Comparison of ENCODE assay signal across 8 mouse cellular contexts in the genomic region with DNA sequence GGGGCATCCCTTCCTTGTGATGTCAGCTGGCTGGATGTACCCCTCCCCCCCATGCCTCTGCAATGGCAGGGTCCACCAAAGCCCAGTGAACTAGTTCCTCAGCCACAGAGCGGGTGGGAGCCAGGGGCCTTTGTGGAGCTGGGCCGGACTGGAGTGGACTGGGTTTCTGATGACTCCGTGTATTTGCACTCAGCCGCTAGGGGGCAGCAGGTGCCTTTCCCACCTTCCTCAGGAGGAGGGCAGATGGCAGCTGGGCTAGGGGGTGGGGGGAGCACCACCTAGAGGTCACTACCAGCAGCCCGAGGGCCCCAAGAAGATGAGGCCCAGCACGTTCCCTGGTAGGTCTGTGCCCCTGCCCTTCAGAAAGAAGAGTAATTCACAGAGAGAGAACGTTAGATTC. TPM values are rescaled to one million over a fixed set of nuclear protein-coding genes. Genes with fewer than 3 reads are reported as not detected.
A peak's percentile ranks its signal among the peaks of the same experiment; 100 is the strongest.
DNase-seq lines count a peak whose midpoint lies in the region; ATAC-seq and TF ChIP-seq lines count a peak whose summit lies in the region.

No protein-coding gene starts in this region.

- no peaks in the 10 kb centered on the region for H3K9me3 ChIP-seq in midbrain, embryonic 10.5 days (replicated peaks)
- no peaks in the 10 kb centered on the region for H3K9me3 ChIP-seq in midbrain, embryonic 15.5 days
- no peaks in the 10 kb centered on the region for H3K9me3 ChIP-seq in midbrain, postnatal 0 days (ENCODE audit: low read length)

- H3K4me2 ChIP-seq in midbrain, embryonic 15.5 days: no peak overlapping the region
- no peak overlapping the region for H3K4me2 ChIP-seq in midbrain, postnatal 0 days (ENCODE audit: low read depth, low read length, poor library complexity, severe bottlenecking)

- ATAC-seq in midbrain, embryonic 15.5 days (replicated peaks): no peak
- peak; percentile 26 for ATAC-seq in midbrain, postnatal 0 days (ENCODE audit: low FRiP score)

- no peaks in the 10 kb centered on the region; the same call in 1 of the 2 replicates for H3K36me3 ChIP-seq in midbrain, embryonic 10.5 days
- no peaks in the 10 kb centered on the region for H3K36me3 ChIP-seq in midbrain, embryonic 15.5 days (replicated peaks)
- H3K36me3 ChIP-seq in midbrain, postnatal 0 days (ENCODE audit: insufficient read depth, low read length): no peaks in the 10 kb centered on the region

- peak overlapping the region; percentile 76 for H3K27ac ChIP-seq in midbrain, embryonic 10.5 days (replicated peaks)
- H3K27ac ChIP-seq in midbrain, embryonic 15.5 days: no peak overlapping the region
- H3K27ac ChIP-seq in midbrain, postnatal 0 days (ENCODE audit: low read depth, low read length): no peak overlapping the region

- peak; percentile 88 for DNase-seq in midbrain, embryonic 10.5 days (ENCODE audit: low spot score)
- peak; percentile 90 for DNase-seq in embryo, embryonic 10.5 days (ENCODE audit: low spot score)
- DNase-seq in gastrocnemius, postnatal 14 days: peak; percentile 86
- DNase-seq in kidney, adult 11 months: peak; percentile 68
- DNase-seq in left cerebral cortex, postnatal 36 days (ENCODE audit: low spot score in 2 of 2): peak; percentile 66 to 76
- peak; percentile 73 for DNase-seq in midbrain, postnatal 0 days (ENCODE audit: low spot score)
- peak; percentile 61 to 87 for DNase-seq in spleen, postnatal 10 days (ENCODE audit: low spot score in 2 of 2)

- peak overlapping the region; percentile 23 for H3K4me3 ChIP-seq in midbrain, embryonic 10.5 days
- H3K4me3 ChIP-seq in midbrain, embryonic 15.5 days: no peak overlapping the region
- H3K4me3 ChIP-seq in midbrain, postnatal 0 days (ENCODE audit: low read depth, low read length): no peak overlapping the region

- H3K27me3 ChIP-seq in midbrain, embryonic 10.5 days (ENCODE audit: low read depth, poor library complexity, severe bottlenecking): peaks cover 44% of the 10 kb centered on the region; the same call in 1 of the 2 replicates
- H3K27me3 ChIP-seq in midbrain, embryonic 15.5 days (replicated peaks): 0 out of 2 replicates have a peak, but pooled peaks cover 2% of the 10 kb centered on the region
- no peaks in the 10 kb centered on the region for H3K27me3 ChIP-seq in midbrain, postnatal 0 days (ENCODE audit: insufficient read depth, low read length)

- no peak overlapping the region for H3K9ac ChIP-seq in midbrain, embryonic 15.5 days
- no peak overlapping the region for H3K9ac ChIP-seq in midbrain, postnatal 0 days (replicated peaks; ENCODE audit: low read length, poor library complexity, severe bottlenecking)

- intact Hi-C loops in gastrocnemius, postnatal 14 days (cut with DNase I; ENCODE audit: low total_unique reads): loop anchor here (5.0 kb wide), 2 partner anchors 106 to 156 kb away; a partner anchor contains a TSS
- intact Hi-C loops in left cerebral cortex, postnatal 36 days (cut with DNase I): loop anchor here (1.0 to 5.0 kb wide), 3 partner anchors 107 to 149 kb away; a partner anchor contains a TSS

- 8% methylated on average over 7 of the region's 7 CpGs for WGBS in midbrain, embryonic 10.5 days
- 6% methylated on average over 7 of the region's 7 CpGs for WGBS in midbrain, embryonic 15.5 days
- 4% methylated on average over 7 of the region's 7 CpGs for WGBS in midbrain, postnatal 0 days

- H3K4me1 ChIP-seq in midbrain, embryonic 10.5 days: peaks cover 69% of the 10 kb centered on the region
- H3K4me1 ChIP-seq in midbrain, embryonic 15.5 days: peaks cover 14% of the 10 kb centered on the region
- H3K4me1 ChIP-seq in midbrain, postnatal 0 days (ENCODE audit: insufficient read depth, low read length): 0 out of 2 replicates have a peak, but pooled peaks cover under 1% of the 10 kb centered on the region

- TF ChIP-seq CTCF in midbrain, postnatal 0 days (IDR thresholded peaks at IDR 0.05): peak; percentile 91

RNA-seq across cellular contexts. Expression of a gene that starts 17.2 kb away (rescaled TPM):
- polyA plus RNA-seq in midbrain, embryonic 10.5 days (2016; fragmentation: Nextera tagmentation; extraction: Ambion mirVana): 62.3 and 65.2 TPM in 2 replicates
- 63.8 and 69.7 TPM in 2 replicates for polyA plus RNA-seq in midbrain, embryonic 15.5 days (2015; fragmentation: Nextera tagmentation; extraction: Ambion mirVana)
- 10 to 100 TPM in 1 of 2 experiments, 1 to 10 TPM in 1; 9.1 to 13.8 TPM for total RNA-seq in gastrocnemius, postnatal 14 days (2021)
- total RNA-seq in left cerebral cortex, postnatal 36 days (2021): 10 to 100 TPM; 23.8 to 30.0 TPM
- 113 and 115 TPM in 2 replicates for total RNA-seq in midbrain, postnatal 0 days (2014; rRNA removed)
- polyA plus RNA-seq in midbrain, postnatal 0 days (2015; fragmentation: Nextera tagmentation; extraction: Ambion mirVana): 70.6 and 73.0 TPM in 2 replicates

RNA-seq across cellular contexts. Expression of a gene that starts 17.4 kb away (rescaled TPM):
- 32.4 and 34.1 TPM in 2 replicates for polyA plus RNA-seq in midbrain, embryonic 10.5 days (2016; fragmentation: Nextera tagmentation; extraction: Ambion mirVana)
- polyA plus RNA-seq in midbrain, embryonic 15.5 days (2015; fragmentation: Nextera tagmentation; extraction: Ambion mirVana): 31.6 and 32.8 TPM in 2 replicates
- total RNA-seq in gastrocnemius, postnatal 14 days (2021): 10 to 100 TPM in 1 of 2 experiments, 1 to 10 TPM in 1; 9.9 to 11.4 TPM
- 10 to 100 TPM; 19.6 to 22.4 TPM for total RNA-seq in left cerebral cortex, postnatal 36 days (2021)
- 28.8 and 39.9 TPM in 2 replicates for total RNA-seq in midbrain, postnatal 0 days (2014; rRNA removed)
- 38.6 and 39.0 TPM in 2 replicates for polyA plus RNA-seq in midbrain, postnatal 0 days (2015; fragmentation: Nextera tagmentation; extraction: Ambion mirVana)
